Mouse (Mus musculus) ovary, postnatal 10 days (tissue): ENCODE results near the gene Tas2r114.

Source experiments
- DNase-seq: peaks from one replicate; pipeline ENCODE4 v3.0.0; 2022; ENCODE audit warnings: low spot score

The Tas2r114 gene

GRCm38 (mm10) chr6:131689963-131690362 is at the start of gene Tas2r114:
Gene Tas2r114, minus strand, starts transcription at chr6:131690063.
- no peak for DNase-seq

- no peak for DNase-seq
These were observed 22.9 kb upstream of the Tas2r114 start for GRCm38 (mm10) chr6:131712803-131713202.

GRCm38 (mm10) chr6:131687395-131687794 is 2.5 kb downstream of the Tas2r114 start, which contains the start of gene Tas2r105:
Gene Tas2r105, minus strand, starts transcription at chr6:131687495.
- DNase-seq, result no peak

GRCm38 (mm10) chr6:131685644-131686043 is 4.2 kb downstream of the Tas2r114 start, which contains the start of gene Tas2r104:
Gene Tas2r104, minus strand, starts transcription at chr6:131685744.
- no peak for DNase-seq

GRCm38 (mm10) chr6:131678786-131679185 is 11.1 kb downstream of the Tas2r114 start, which contains the start of gene Tas2r106:
Gene Tas2r106, minus strand, starts transcription at chr6:131678886.
- no peak for DNase-seq

GRCm38 (mm10) chr6:131660049-131660448 is 29.8 kb downstream of the Tas2r114 start, which contains the start of gene Tas2r107:
Gene Tas2r107, minus strand, starts transcription at chr6:131660149.
- DNase-seq, result no peak
